Mouse (Mus musculus) erythroblast, embryonic 14.5 days (primary cell): ENCODE results near the gene Trim63.

Experiments
- GATA1 ChIP-seq: IDR thresholded peaks from 2 replicates; pipeline ENCODE4 v1.6.1; 2012; ENCODE audit warnings: low read length, inconsistent platforms, mixed read lengths
- TAL1 ChIP-seq: IDR thresholded peaks from 3 replicates; pipeline ENCODE4 v1.6.1; 2012; ENCODE audit warnings: low read length, inconsistent platforms, mixed read lengths

GRCm38 (mm10) chr4:134311784-134312183, 3.1 kb upstream of the Trim63 start:
- TF ChIP-seq GATA1 (no peak), TAL1 (no peak)
